Mouse (Mus musculus): ENCODE measurements at regions not wholly inside any gene's neighbourhood (a gene's known extent, or its start where the extent isn't known, plus 50 kb on each side); places are given as distances from the start of the nearest gene placed in this dataset.
A peak's percentile ranks its signal among the peaks of the same experiment; 100 is the strongest.
"Not testable (repeated sequence)": the region's sequence is repeated elsewhere in the genome, so short reads cannot be mapped to it uniquely, and the experiment has no call there.

GRCm38 (mm10) chr10:95773425-95773980, 69.2 kb downstream of the Gm33543 start:
- DNase-seq (ENCODE audit: low spot score), result no peak

GRCm38 (mm10) chr10:95772811-95773424, 69.8 kb downstream of the Gm33543 start:
- DNase-seq (ENCODE audit: low spot score), result no peak

- no peak for DNase-seq (ENCODE audit: low spot score)
Measured at GRCm38 (mm10) chr10:95768974-95769373, 73.8 kb downstream of the Gm33543 start.

DNA sequence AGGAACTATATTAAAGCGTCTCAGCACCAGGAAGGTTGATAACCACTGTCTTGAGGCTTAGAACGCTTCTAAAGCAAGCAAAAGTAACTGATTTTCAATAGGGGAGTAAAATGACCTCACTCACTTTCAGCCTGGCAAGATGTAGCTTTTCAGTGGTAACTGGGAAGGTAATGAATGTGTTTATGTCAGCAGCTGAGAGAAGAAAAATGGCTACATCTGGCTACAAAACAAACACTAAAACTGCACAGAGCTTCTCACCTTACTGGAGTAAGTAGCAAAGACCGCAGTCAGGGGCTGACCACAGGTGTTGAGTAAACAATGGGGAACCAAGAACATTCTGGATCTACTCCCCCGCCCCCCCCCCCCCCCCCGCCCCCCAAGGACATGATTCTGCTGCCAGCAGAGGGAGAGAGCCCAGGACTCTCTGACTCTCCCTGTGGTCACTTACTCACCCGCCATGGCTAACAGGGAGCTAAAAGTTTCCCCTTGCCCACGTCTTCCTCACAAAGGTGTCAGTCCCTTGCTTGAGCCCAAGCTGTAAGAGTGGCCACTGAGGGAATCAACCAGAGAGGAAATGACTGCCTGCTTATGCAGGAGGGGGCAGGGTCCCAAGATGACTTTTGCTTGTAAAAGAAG, 75.1 kb downstream of the Gm33543 start:
- no peak for DNase-seq (ENCODE audit: low spot score)

- no peak for DNase-seq (ENCODE audit: low spot score)
Measured at GRCm38 (mm10) chr10:95764129-95764528, 78.6 kb downstream of the Gm33543 start.

DNA sequence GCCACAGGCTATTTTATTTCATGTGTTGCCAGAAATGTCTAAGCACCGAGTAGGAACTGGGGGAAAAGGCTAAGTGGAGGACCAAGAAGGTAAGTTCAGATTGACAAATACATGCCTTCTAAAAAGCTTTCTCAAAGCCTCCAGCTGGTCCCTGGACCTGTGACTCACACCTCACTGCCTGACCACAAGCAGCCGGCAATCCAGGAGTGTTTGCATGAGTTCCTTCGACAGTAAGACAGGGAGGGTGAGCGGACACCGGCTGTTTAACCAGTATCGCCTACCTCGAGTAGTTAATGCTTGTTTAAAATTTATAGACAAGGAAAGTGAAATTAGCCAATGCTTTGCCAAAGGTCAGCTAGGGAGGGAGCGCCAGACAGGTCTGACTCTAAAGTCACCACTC, 80.1 kb downstream of the Gm33543 start:
- DNase-seq (ENCODE audit: low spot score), result no peak

- no peak for DNase-seq (ENCODE audit: low spot score)
Measured at GRCm38 (mm10) chr10:95761969-95762368, 80.8 kb downstream of the Gm33543 start.

DNA sequence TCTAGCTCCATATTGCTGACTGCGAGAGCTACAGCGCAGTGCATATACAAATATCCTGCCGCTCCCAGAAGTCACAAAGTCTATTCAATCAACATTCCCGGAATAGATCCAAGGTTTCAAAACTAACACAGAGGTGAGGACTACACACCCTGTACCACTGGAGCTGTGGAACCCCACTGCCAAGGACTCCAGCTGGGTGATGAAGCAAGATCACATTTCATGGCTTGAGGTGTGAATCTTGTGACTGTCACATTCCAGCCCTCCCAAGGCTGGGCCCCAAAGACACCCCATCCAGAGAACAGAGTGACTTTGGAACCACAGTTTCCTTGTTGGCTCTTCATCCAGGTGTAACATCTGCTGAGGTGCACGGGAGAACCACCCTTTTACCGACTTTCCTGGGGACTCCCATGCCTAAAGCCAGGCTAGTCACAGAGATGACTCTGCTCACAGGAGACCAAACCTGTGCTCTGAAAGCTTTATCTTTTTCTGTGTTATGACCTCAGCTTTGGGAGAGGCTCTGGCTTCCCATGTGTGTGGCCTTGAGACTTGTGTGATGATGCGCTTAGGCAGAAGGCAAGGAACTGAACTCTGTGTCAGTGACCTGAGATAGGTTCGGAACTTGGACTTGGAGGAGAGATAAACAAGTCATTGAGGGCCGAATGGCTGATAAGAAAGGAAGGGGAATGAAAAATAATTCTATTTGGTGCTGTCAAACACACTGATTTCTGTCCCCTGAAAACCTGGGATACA, 82.4 kb downstream of the Gm33543 start:
- no peak for DNase-seq (ENCODE audit: low spot score)

DNA sequence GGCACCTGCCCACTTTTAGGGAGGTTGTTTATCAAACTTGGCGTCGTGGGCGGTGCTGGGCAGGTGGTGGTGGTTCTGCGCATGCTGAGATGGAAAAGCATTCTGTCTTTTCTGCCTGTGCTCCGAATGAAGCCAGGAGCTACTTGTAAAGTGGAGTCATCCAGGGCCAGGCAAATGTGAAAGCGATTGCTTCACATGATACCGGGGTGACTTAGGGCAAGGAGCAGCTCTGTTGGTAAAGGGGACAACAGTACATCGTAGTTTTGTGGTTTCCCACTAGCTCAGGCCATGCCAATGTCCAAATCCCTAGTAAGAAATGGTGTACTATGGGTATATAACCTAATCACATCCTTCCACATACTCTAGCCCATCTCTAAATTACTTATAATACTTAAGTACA, 84.5 kb downstream of the Gm33543 start:
- no peak for DNase-seq (ENCODE audit: low spot score)

DNA sequence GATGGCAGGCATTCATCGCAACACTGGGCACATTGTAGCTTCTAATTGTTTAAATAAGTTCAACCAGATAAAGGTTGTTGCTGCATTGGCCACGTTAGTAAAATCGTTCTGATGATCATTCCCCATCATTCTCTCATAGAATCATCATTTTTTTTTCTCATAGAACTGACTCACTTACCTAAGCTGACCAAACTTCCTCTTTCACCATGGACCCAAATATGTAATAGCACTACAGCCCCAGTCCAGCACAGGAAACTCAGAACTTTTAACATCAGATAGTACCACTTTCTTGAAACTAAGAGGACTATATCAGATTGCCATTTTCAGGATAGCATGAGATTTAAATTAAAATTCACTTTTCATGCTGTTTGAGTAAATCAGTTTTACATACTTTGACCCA, 82.2 kb upstream of the Anapc15-ps start:
- DNase-seq (ENCODE audit: low spot score), result no peak

DNA sequence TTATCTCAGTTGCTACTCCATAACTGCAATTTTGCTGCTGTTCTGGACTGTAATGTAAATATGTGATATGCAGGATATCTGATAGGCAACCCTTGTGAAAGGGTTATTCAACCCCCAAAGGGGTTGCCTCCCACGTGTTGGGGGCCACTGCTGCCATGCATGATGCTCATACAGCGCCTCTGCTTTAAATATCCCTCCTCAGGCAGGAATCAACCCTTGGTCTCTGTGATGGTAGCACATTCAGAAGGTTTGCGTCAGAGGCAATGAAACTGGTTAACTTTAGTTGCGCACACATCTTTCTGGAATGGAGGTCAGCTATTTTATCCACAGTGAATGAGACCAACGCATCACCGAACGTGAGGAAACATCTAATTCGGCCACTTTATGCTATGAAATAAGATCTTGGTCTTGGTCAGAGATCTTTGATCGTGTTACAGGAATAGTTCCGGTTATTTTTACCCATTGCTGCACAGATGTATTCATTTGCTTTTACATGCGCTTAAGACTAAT, 80.2 kb upstream of the Anapc15-ps start:
- DNase-seq (ENCODE audit: low spot score), result no peak

GRCm38 (mm10) chr10:95748360-95748759, 75.1 kb upstream of the Anapc15-ps start:
- no peak for DNase-seq (ENCODE audit: low spot score)

GRCm38 (mm10) chr10:95747939-95748338, 74.7 kb upstream of the Anapc15-ps start:
- DNase-seq (ENCODE audit: low spot score), result no peak

DNA sequence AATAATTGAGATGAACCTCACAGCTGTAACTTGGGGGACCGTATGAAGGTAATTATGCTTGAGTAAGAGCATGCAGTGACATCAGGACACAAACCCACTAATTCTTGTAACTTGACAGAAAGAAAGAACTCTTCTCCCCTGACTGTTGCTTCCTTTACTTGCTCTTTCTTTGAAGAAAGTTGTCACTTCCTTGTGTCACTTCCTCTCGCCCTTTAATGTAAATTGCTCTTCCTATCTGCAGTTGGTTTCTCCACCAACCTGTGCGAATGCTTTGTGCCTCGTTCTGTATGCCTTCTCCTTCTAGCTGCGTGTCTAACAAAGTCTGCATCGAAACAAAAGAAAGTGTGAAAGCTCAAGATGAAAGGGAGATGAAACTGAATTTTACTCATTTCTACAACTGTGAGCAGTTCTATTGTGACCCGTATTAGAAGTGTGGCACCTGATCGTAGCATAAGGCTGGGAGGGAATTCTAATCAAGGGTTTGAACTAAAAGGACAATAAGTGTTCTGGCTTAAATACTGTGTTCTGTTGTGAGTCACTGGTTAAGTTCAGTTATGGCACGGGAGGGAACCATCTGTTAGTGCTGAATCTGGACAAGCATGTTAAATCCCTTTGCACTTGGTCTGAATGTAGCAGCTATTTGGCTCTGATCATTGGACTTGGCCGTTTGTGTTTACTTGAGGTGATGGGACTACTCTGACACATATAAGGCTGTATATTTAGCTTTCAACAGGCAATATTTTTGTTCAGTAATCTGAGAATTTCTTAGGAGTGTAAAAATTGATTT, 72.8 kb upstream of the Anapc15-ps start:
- no peak for DNase-seq (ENCODE audit: low spot score)

GRCm38 (mm10) chr10:95745254-95745653, 72.0 kb upstream of the Anapc15-ps start:
- DNase-seq (ENCODE audit: low spot score), result no peak

DNA sequence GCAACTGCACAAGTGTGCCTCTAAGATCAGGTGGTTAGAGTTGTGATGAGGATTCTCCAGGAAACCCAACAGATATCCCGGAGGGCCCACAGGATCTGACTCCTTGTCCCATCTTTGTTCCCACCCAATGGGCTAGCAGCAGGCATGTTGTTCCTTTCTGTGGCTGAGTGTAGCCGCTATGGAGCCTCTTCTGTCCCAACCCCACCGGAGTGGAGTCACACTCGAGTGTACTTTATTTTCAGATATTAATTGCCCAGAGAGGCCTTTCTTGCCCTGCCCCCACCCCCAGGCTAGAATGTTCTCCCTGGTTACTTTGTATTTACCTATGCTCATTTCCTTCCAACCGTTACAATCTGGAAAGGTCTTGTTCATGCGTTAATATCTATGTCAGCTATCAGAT, 70.4 kb upstream of the Anapc15-ps start:
- no peak for DNase-seq (ENCODE audit: low spot score)

- DNase-seq (ENCODE audit: low spot score), result no peak
Measured at GRCm38 (mm10) chr10:95739421-95739820, 66.2 kb upstream of the Anapc15-ps start.

GRCm38 (mm10) chr10:95736743-95737142, 63.5 kb upstream of the Anapc15-ps start:
- DNase-seq (ENCODE audit: low spot score), result not testable (repeated sequence)

- DNase-seq (ENCODE audit: low spot score), result no peak
Measured at GRCm38 (mm10) chr10:95731001-95731400, 57.8 kb upstream of the Anapc15-ps start.

- DNase-seq (ENCODE audit: low spot score), result peak; percentile 59
Measured at GRCm38 (mm10) chr10:95729890-95730289, 56.6 kb upstream of the Anapc15-ps start.

- no peak for DNase-seq (ENCODE audit: low spot score)
Measured at GRCm38 (mm10) chr10:95725910-95726309, 52.7 kb upstream of the Anapc15-ps start.

DNA sequence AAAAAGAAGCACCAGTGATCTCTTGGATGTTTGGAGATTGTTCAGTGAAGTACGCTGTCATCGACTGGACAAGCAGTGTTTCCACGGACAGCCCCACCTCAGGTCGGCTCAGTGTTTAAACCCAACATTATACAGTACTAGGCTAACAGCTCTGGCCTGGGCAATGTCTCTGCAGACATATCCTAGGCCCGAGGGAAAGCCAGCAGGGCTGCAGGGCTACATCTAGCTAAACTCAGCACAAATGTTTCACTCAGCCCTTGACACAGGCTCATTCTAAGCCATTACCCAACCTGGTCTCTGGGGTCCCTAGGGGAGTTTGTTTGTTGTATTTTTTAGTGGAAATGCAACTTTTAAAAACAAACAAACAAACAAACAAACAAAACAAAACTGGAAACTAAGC, 52.1 kb upstream of the Anapc15-ps start:
- DNase-seq (ENCODE audit: low spot score), result no peak
